Mouse (Mus musculus) heart, embryonic 10.5 days (tissue): Measurements from ENCODE around the gene Grasp. TPM values are rescaled to one million over a fixed set of nuclear protein-coding genes. Genes with fewer than 3 reads are reported as not detected.

Source experiments
- DNase-seq: peaks from one replicate; pipeline ENCODE4 v3.0.0-alpha.2; 2017; ENCODE audit warnings: low spot score
- H3K27ac ChIP-seq: fragments of 300-500 bp; sonication (generic); 2 replicates; pipeline ENCODE4 v1.5.1; 2016; ENCODE audit warnings: mild to moderate bottlenecking
- H3K27me3 ChIP-seq: fragments of 300-500 bp; sonication (generic); 2 replicates; pipeline ENCODE4 v1.6.1; 2016; ENCODE audit warnings: mild to moderate bottlenecking; ENCODE audit not compliant: poor library complexity, insufficient read depth, severe bottlenecking
- H3K36me3 ChIP-seq: fragments of 300-500 bp; sonication (generic); 2 replicates; pipeline ENCODE4 v1.6.1; 2016; ENCODE audit warnings: mild to moderate bottlenecking, moderate library complexity
- H3K4me1 ChIP-seq: fragments of 300-500 bp; sonication (generic); 2 replicates; pipeline ENCODE4 v1.6.1; 2016; ENCODE audit warnings: mild to moderate bottlenecking
- H3K4me3 ChIP-seq: fragments of 300-500 bp; sonication (generic); 2 replicates; pipeline ENCODE4 v1.5.1; 2016; ENCODE audit warnings: mild to moderate bottlenecking, moderate library complexity
- H3K9me3 ChIP-seq: fragments of 300-500 bp; sonication (generic); 2 replicates; pipeline ENCODE4 v1.6.1; 2016; ENCODE audit warnings: mild to moderate bottlenecking, moderate library complexity
- WGBS: fragments of 180-500 bp; shearing (Covaris S2); methylation state at CpG from one replicate; pipeline ENCODE4 v1.1.7; 2016; 5-methylcytosine and 5-hydroxymethylcytosine counted together
- polyA plus RNA-seq: library from polyadenylated mRNA; unstranded; fragments of >200 nt; fragmentation: Nextera tagmentation; extraction: Ambion mirVana; gene quantifications from 2 replicates; pipeline ENCODE4 v1.2.1, GENCODE M21; 2016

The Grasp gene
- polyA plus RNA-seq, 1 experiment from 2014 or later: 5.0 TPM

DNA sequence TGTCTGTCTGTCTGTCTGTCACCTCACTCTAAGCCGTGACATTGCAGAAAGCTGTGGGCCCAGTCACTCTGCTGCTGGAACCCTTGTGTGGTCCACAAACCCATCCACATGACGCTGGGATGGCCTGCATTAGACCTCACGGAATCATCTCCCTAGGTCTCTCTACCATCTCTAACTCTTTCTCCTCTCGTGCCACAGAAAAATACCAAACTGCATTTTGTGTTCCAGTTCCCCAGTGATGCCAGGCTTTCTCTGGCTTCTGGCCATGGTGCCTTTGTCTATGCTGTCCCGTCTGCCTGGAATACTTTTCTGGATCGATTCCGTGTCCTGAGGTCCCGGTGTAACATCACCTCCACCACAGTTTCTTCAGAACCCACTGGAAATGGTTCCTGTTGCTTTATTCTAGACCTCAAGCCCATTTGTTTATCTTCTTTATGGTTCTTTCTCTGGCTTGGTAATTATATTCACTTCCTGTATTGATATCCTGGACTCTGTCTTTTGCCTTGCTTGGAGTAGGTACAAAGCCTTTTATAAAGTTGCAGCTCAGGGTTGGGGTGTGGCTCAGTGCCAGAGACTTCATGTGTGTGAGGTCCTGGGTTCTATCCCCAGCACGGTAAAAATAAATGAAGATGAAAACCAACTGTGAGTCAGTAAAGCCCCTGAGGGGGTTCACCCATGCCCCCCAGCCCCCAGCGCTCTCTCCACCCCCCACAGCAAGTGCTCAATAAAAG lies 10.8 kb downstream of the Grasp start:
- H3K4me1 ChIP-seq: peaks cover 37% of the 10 kb centered on the region
- H3K36me3 ChIP-seq: peaks cover 20% of the 10 kb centered on the region
- 76% methylated on average over 10 of the region's 10 CpGs for WGBS
- no peak overlapping the region for H3K4me3 ChIP-seq
- H3K27me3 ChIP-seq: peaks cover 50% of the 10 kb centered on the region
- DNase-seq: no peak
- H3K27ac ChIP-seq: no peak overlapping the region
- H3K9me3 ChIP-seq: no peaks in the 10 kb centered on the region

DNA sequence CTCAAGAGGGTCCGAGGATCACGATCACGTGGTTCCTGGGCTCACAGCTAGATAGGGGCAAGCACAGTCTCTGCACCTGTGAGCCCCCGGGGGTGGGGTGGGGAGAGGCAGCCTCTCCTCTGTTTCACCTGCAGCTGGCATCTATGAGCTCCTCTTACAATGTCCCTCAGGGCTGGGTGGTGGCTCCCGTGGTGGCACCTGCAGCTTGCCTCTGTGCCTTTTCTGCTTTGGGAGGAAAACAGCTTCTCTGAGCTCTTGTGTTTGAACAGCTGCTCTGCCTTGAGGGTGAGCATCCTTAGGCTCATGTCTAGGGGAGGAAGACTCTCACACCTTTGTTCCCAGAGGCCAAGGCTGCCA lies 11.3 kb downstream of the Grasp start:
- H3K36me3 ChIP-seq: peaks cover 14% of the 10 kb centered on the region
- no peak overlapping the region for H3K27ac ChIP-seq
- peaks cover 37% of the 10 kb centered on the region for H3K4me1 ChIP-seq
- WGBS: 40% methylated on average over 5 of the region's 5 CpGs
- H3K27me3 ChIP-seq: peaks cover 48% of the 10 kb centered on the region
- H3K4me3 ChIP-seq: no peak overlapping the region
- no peaks in the 10 kb centered on the region for H3K9me3 ChIP-seq
- DNase-seq: no peak

DNA sequence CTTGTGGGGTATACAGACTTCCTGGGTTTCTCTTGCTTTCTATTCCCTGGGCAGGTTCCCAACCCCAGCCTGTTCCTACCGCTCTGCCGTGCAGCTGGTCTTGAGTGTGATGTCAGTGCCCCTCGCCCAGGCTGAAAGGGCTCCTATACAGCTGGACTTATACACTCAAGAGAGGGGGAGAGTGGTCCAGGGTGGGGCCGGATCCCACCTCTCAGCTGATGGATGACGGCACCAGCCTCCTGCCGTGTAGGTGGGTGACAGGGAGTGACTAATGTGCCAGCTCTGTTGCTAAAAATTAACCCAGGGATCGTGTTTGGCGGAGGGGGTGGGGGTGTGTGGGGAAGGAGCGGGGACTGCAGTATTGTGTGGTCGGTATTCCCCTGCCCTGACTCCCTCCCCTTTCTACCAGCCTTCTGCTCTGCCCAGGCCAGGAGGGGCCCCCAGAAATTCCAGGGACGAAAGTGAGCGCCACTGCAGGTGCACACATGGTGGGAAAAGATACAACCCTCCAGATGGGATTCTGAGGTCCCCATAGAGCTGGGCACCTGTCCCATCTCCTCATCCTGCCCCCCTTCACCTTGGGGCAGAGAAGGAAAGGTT lies 11.8 kb downstream of the Grasp start:
- H3K4me1 ChIP-seq: peaks cover 41% of the 10 kb centered on the region
- no peaks in the 10 kb centered on the region for H3K9me3 ChIP-seq
- peak overlapping the region; percentile 29; the same call in 1 of the 2 replicates for H3K27ac ChIP-seq
- peaks cover 9% of the 10 kb centered on the region for H3K36me3 ChIP-seq
- no peak overlapping the region for H3K4me3 ChIP-seq
- H3K27me3 ChIP-seq: peaks cover 47% of the 10 kb centered on the region
- 34% methylated on average over 12 of the region's 12 CpGs for WGBS
- DNase-seq: no peak

DNA sequence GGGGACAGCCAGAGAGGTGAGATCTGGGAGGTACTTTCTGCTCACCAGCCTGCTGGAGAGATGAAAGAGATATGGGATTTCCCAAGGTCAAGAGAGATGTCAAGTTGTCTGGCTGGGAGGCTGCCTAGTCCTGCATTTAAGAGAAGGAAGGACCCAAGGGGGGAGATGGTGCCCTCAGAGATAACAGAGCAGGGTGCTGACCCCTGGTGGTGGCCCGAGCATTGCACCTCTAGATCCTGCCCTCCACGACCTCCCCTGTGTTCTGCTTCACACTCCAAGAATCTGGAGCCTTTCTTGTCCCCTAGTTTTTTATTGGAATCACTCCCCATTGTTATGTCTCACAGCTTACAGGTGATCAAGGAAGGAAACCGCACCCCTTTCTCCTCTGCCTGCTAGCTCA lies 12.9 kb downstream of the Grasp start:
- H3K4me3 ChIP-seq: no peak overlapping the region
- H3K9me3 ChIP-seq: no peaks in the 10 kb centered on the region
- no peak overlapping the region for H3K27ac ChIP-seq
- 6% methylated on average over 3 of the region's 3 CpGs for WGBS
- H3K27me3 ChIP-seq: peaks cover 38% of the 10 kb centered on the region
- peaks cover 44% of the 10 kb centered on the region for H3K4me1 ChIP-seq
- no peak for DNase-seq
- H3K36me3 ChIP-seq: no peaks in the 10 kb centered on the region

DNA sequence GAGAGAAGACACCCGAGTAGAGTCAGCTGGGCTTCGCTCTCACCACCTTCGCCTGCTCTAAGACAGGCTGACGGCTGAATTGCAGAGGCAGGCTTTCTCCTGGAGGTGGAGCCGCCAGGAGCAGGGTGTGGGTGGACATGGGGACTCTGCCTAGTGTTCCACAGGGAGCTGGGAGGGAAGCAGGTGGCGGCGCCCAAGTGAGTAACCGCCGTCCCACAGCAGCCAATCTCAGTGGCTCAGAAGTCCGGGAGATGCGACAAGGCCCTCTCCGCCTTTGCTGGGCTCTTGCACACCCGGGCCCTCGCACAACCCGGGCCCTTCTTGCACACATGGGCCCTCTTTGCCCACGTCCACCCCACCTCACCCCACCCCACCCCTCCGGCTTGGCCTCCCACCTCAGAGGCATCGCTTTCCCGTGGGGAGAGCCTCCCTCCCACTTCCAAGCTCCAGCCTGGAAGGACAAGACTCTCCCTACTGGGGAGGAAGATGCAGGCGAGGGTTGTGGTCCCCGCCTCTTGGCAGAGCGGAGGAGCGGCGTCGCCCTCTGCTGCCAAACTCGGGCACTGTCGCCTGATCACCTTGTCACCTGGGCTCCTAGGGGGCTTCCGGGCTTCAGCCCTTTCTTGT lies 15.0 kb downstream of the Grasp start:
- 5% methylated on average over 28 of the region's 28 CpGs for WGBS
- DNase-seq: no peak
- H3K36me3 ChIP-seq: no peaks in the 10 kb centered on the region
- peaks cover 49% of the 10 kb centered on the region for H3K4me1 ChIP-seq
- H3K27me3 ChIP-seq: peaks cover 24% of the 10 kb centered on the region
- H3K27ac ChIP-seq: peak overlapping the region; percentile 81
- no peaks in the 10 kb centered on the region for H3K9me3 ChIP-seq
- H3K4me3 ChIP-seq: peak overlapping the region; percentile 58

DNA sequence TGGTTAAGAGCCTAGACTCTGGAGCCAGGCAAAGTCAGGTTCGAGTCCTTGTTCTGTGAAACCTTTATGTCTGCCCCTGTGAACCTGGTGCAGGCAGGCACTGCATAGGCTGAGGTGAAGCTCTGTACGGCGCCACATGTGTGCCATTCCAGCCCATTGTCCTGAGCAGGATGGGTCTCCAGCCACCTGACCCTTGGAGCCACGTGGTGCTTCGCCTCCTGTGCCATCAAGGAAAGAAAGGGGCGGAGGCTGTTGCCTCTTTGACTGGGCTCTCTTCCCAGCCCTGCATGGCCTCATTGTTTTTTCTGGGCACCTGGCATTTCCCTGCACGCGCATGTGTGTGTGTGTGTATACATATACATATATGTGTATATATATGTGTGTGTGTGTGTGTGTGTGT lies 15.8 kb downstream of the Grasp start:
- no peaks in the 10 kb centered on the region for H3K9me3 ChIP-seq
- peaks cover 49% of the 10 kb centered on the region for H3K4me1 ChIP-seq
- no peak overlapping the region for H3K27ac ChIP-seq
- no peak for DNase-seq
- peaks cover 22% of the 10 kb centered on the region for H3K27me3 ChIP-seq
- WGBS: 71% methylated on average over 8 of the region's 8 CpGs
- H3K4me3 ChIP-seq: no peak overlapping the region
- no peaks in the 10 kb centered on the region for H3K36me3 ChIP-seq

DNA sequence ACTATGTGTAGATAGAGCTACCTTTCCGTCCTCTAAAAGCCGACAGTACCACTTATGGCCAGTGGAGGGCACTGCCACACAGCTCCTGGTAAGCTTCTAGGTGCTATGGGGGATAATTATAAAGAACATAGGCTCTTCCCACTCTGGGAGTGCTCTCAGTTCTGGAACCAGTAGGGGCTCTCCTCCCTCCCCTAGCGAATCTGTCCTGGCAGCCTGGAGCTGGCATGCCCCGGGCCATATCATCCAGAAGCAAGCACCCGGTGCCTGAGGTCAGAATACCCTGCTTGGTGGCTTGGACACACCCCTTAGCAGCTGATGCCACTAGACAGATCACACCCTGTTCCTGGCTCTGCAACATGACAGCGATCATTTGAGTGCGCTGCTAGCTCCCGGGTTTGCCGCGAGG lies 16.8 kb downstream of the Grasp start:
- Histone ChIP-seq H3K9me3 (no peaks in the 10 kb centered on the region), H3K27me3 (peaks cover 12% of the 10 kb centered on the region), H3K4me1 (peaks cover 42% of the 10 kb centered on the region), H3K4me3 (peak overlapping the region; percentile 42), H3K36me3 (no peaks in the 10 kb centered on the region), H3K27ac (peak overlapping the region; percentile 91)
- 5% methylated on average over 10 of the region's 10 CpGs for WGBS
- DNase-seq: peak; percentile 90

DNA sequence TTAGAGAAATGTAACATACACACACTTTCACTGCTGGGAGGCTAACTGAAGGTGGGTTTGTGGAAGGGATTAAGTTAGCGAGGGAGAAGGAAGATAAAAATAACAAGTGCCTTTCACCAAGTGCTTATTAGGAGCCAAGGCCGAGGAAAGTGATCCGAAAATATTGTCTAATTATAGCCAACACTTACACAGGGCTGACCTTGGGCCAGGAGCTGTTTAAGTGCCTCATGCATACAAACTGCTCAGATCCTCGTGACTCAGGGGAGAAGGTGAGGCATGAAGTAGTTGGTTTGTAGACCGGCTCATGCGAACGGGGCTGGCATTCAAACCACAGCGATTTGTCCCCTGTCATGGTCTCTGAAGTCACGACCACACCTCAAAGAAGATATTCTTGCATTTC lies 17.2 kb downstream of the Grasp start:
- Histone ChIP-seq H3K4me3 (peak overlapping the region; percentile 42), H3K4me1 (peaks cover 41% of the 10 kb centered on the region), H3K27me3 (peaks cover 8% of the 10 kb centered on the region), H3K27ac (peak overlapping the region; percentile 91), H3K9me3 (no peaks in the 10 kb centered on the region), H3K36me3 (no peaks in the 10 kb centered on the region)
- WGBS: 41% methylated on average over 9 of the region's 9 CpGs
- no peak for DNase-seq

DNA sequence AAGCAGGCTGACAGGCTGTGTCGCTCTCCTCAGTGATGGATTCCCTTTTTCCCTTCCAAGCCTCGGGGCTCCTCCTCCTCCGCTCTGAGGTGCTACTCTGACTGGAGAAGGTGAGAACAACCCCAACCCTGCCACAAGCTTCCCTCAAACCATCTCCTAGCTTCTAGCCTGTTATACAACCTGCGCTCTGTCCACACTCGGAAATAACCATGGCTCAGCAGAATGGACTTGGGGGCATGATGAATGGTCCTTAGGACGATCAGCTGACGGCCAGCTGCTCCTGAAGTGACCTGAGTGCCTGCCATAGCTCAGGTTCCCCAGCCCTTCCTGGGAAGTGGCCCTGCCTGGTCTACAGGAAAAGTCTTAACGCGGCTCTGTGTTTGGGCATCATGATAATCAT lies 17.9 kb downstream of the Grasp start:
- peak overlapping the region; percentile 42; the same call in 1 of the 2 replicates for H3K4me3 ChIP-seq
- peaks cover 45% of the 10 kb centered on the region for H3K4me1 ChIP-seq
- H3K27me3 ChIP-seq: peaks cover 7% of the 10 kb centered on the region
- DNase-seq: no peak
- WGBS: 51% methylated on average over 9 of the region's 9 CpGs
- H3K27ac ChIP-seq: peak overlapping the region; percentile 91
- no peaks in the 10 kb centered on the region for H3K9me3 ChIP-seq
- H3K36me3 ChIP-seq: no peaks in the 10 kb centered on the region

DNA sequence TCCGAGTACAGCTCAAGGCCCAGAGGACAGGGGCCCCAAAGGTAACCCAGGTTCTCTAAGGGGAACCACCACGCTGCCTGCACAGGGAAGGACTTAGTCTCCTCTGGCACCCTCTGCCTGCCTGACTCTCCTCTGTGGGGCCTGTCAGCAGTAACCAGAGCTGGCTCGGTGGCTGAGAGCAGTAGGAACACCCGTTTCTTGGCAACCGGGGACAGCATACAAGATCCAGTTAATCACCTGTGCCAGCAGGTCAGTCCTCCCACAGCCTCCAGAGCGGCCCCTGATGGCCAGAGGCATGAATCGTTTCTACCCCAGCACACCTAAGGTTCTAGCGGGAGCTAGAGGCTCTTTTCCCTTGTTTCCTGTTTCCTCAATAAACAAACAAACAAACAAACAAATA lies 18.7 kb downstream of the Grasp start:
- no peak for DNase-seq
- Histone ChIP-seq H3K4me3 (no peak overlapping the region), H3K9me3 (no peaks in the 10 kb centered on the region), H3K36me3 (no peaks in the 10 kb centered on the region), H3K4me1 (peaks cover 50% of the 10 kb centered on the region), H3K27ac (peak overlapping the region; percentile 91), H3K27me3 (peaks cover 5% of the 10 kb centered on the region)
- WGBS: 25% methylated on average over 8 of the region's 8 CpGs

DNA sequence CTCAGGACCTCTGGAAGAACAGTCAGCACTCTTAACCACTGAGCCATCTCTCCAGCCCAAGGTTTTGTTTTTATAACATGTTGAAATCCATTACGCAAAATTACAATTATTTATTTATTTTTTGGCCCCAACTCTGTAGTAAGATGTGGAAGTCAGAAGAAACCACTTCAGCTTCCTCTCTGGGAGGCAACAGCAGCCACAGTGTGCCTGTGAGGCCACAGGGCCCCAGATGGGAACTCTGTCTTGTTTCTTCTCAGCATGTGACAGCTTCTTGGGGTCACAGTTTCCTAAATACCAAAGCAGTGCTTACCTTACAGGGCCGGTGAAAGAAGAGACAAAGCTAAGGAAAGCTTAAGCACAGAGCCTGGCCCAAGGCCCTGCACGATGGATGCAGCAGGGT lies 20.0 kb downstream of the Grasp start:
- 67% methylated on average over 3 of the region's 3 CpGs for WGBS
- no peak for DNase-seq
- Histone ChIP-seq H3K27me3 (no peaks in the 10 kb centered on the region), H3K27ac (no peak overlapping the region), H3K9me3 (no peaks in the 10 kb centered on the region), H3K36me3 (no peaks in the 10 kb centered on the region), H3K4me3 (no peak overlapping the region), H3K4me1 (peaks cover 55% of the 10 kb centered on the region)

DNA sequence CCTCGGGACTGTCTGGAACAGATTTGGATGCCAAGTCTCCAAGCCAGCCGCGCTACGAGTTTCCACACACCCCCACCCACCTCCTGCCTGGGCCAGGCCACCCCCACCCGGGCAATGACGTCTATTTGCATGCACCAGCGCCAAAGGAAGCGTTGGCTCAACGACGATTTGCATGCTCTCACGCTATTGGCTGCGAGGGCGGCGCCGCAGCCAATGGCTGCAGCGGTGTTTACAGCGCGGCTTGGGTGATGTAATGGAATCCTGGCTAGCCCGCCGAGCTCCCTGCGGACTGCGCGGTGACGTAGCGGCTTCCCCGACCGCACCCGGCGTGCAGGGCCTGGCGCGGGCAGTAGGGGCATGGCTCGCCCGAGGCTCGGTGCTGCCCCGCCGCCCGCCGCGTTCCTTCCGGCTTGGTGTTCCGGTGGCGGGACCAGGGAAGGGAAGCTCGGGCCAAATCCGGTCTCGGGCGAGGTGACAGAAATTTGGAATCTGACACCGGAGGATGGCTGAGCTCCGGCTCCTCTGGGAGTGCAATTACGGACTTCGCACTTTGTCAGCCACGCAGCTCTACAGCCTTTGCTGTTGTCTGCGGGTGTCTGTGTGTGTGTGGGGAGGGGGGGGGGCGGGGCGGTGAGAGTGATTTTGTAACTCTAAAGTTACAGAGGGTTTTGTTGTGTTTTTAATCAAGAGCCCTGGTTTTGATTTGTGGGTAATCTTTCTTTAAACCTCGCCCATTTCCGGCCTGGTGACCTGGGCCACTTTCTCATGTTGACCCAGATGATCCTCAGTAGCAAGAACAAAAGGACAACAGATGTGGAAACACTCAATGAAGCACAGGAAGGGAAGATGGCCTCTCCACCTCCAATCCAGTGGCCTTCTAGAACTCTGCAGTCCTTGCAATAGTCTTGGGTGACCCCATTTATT lies 22.5 kb downstream of the Grasp start:
- Histone ChIP-seq H3K36me3 (no peaks in the 10 kb centered on the region), H3K4me3 (peak overlapping the region; percentile 57), H3K4me1 (peaks cover 47% of the 10 kb centered on the region), H3K27ac (peak overlapping the region; percentile 95), H3K9me3 (no peaks in the 10 kb centered on the region), H3K27me3 (no peaks in the 10 kb centered on the region)
- peak; percentile 99 for DNase-seq
- 2% methylated on average over 56 of the region's 56 CpGs for WGBS
